Mouse (Mus musculus) E14TG2a.4 (cell line): Measurements from ENCODE around the gene Hmgn2.

ENCODE experiments used
- H3K27me3 ChIP-seq: 2 replicates; pipeline ENCODE4 v1.6.1; 2014; ENCODE audit warnings: low read length, control low read depth; ENCODE audit not compliant: insufficient read depth
- H3K36me3 ChIP-seq: 2 replicates; pipeline ENCODE4 v1.6.1; 2014; ENCODE audit warnings: low read length, control low read depth; ENCODE audit not compliant: insufficient read depth
- H3K4me1 ChIP-seq: replicated peaks from 2 replicates; pipeline ENCODE4 v1.6.1; 2014; ENCODE audit warnings: low read depth, low read length, control low read depth
- H3K4me3 ChIP-seq: replicated peaks from 2 replicates; pipeline ENCODE4 v1.5.1; 2014; ENCODE audit warnings: mild to moderate bottlenecking, low read length
- H3K9me3 ChIP-seq: 2 replicates; pipeline ENCODE4 v1.6.1; 2014; ENCODE audit warnings: low read length, control low read depth
- CTCF ChIP-seq: conservative IDR thresholded peaks from 2 replicates; pipeline ENCODE4 v1.5.1; 2014; ENCODE audit warnings: low read length
- NANOG ChIP-seq: IDR thresholded peaks from 2 replicates; pipeline ENCODE4 v1.6.1; 2014; ENCODE audit warnings: borderline replicate concordance, low read length, mixed read lengths
- POU5F1 ChIP-seq: IDR thresholded peaks from 2 replicates; pipeline ENCODE4 v1.6.1; 2014; ENCODE audit warnings: low read length, borderline replicate concordance

Hmgn2 gene

DNA sequence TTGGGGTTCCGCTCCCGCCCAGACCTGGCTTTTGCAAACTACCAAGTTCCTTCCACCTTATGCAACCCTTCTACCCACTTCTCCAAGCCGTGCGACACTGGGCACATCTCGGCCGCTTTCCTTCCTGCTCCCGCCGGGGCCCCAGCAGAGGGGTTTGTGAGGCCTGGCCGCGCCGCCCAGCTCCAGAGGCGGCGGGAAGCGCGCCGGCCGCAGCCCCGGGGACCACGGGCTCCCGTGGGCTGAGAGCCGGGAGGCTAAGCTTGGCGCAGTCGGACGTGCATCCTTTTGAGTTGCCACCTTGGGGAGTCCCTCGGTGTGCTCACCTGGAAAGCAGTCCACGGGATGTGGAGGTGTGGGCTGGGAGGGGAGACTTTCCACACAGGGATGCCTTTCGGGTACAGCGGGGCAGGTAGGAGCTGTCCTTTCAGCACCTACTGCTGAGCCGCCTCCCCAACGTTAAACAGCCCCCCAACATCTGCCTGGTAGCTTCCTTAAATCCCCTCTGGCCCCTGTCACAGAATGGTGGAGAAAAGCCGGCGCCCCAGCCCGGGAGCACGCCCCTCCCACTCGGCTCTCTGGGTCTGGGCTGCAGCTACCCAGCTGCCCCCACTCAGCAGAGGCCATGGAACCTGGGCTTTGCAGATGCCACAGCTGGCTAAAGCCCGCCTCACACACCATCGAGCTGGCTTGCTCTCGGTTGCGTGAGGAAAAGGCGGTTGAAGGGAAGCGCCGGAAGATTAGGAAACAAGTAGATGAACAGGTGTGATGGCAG lies at the start of gene Hmgn2:
TSS of gene Hmgn2 (minus strand) at position 501 of the 772 bp plus-strand sequence.
- TF ChIP-seq CTCF = no peak
- no peak for TF ChIP-seq POU5F1
- no peak for TF ChIP-seq NANOG
- peaks cover 64% of the 10 kb centered on the region for H3K36me3 ChIP-seq
- H3K27me3 ChIP-seq = no peaks in the 10 kb centered on the region
- no peaks in the 10 kb centered on the region for H3K9me3 ChIP-seq
- peaks cover 54% of the 10 kb centered on the region for H3K4me1 ChIP-seq
- H3K4me3 ChIP-seq = peak within 1 kb of the TSS; percentile 92

- no peaks in the 10 kb centered on the region for H3K9me3 ChIP-seq
- H3K36me3 ChIP-seq = peaks cover 38% of the 10 kb centered on the region
- peaks cover 56% of the 10 kb centered on the region for H3K4me1 ChIP-seq
- no peaks in the 10 kb centered on the region for H3K27me3 ChIP-seq
- TF ChIP-seq CTCF (no peak), POU5F1 (no peak), NANOG (no peak)
- H3K4me3 ChIP-seq = peak overlapping the region; percentile 95
Measured at GRCm38 (mm10) chr4:134017201-134017865, 48.9 kb upstream of the Hmgn2 start.

- Histone ChIP-seq H3K4me3 (peak overlapping the region; percentile 95), H3K9me3 (no peaks in the 10 kb centered on the region), H3K36me3 (peaks cover 38% of the 10 kb centered on the region), H3K4me1 (peaks cover 61% of the 10 kb centered on the region), H3K27me3 (no peaks in the 10 kb centered on the region)
- no peak for TF ChIP-seq NANOG
- no peak for TF ChIP-seq CTCF
- no peak for TF ChIP-seq POU5F1
Measured at GRCm38 (mm10) chr4:134016767-134017166, 48.3 kb upstream of the Hmgn2 start.

DNA sequence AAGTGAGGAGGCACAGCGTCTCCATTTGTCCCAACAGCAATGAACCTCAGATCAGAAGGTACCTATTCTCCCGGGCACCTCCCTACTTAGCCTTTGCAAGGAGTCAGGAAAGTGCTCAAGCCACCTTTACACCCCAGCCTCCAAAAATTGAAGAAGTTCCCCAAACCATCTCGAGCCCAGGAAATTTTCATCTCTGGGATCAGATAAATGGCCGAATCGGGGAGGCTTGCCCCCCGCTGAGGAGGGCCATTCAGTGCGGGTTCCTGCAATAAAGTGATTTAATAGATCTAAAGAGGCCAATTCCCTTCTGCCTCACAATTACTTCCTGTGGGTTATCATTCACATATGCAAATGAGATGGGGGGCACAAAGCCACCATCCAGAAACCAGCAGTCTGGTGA lies 47.8 kb upstream of the Hmgn2 start:
- Histone ChIP-seq H3K27me3 (no peaks in the 10 kb centered on the region), H3K36me3 (peaks cover 38% of the 10 kb centered on the region), H3K4me1 (peaks cover 67% of the 10 kb centered on the region), H3K9me3 (no peaks in the 10 kb centered on the region), H3K4me3 (peak overlapping the region; percentile 95)
- TF ChIP-seq POU5F1 (no peak), NANOG (no peak), CTCF (no peak)

GRCm38 (mm10) chr4:134012858-134013528 lies 44.5 kb upstream of the Hmgn2 start:
- no peak for TF ChIP-seq NANOG
- peak; percentile 36 for TF ChIP-seq CTCF
- no peak for TF ChIP-seq POU5F1
- H3K4me3 ChIP-seq = peak overlapping the region; percentile 71
- H3K4me1 ChIP-seq = peaks cover 82% of the 10 kb centered on the region
- peaks cover 59% of the 10 kb centered on the region for H3K36me3 ChIP-seq
- H3K9me3 ChIP-seq = no peaks in the 10 kb centered on the region
- no peaks in the 10 kb centered on the region for H3K27me3 ChIP-seq

DNA sequence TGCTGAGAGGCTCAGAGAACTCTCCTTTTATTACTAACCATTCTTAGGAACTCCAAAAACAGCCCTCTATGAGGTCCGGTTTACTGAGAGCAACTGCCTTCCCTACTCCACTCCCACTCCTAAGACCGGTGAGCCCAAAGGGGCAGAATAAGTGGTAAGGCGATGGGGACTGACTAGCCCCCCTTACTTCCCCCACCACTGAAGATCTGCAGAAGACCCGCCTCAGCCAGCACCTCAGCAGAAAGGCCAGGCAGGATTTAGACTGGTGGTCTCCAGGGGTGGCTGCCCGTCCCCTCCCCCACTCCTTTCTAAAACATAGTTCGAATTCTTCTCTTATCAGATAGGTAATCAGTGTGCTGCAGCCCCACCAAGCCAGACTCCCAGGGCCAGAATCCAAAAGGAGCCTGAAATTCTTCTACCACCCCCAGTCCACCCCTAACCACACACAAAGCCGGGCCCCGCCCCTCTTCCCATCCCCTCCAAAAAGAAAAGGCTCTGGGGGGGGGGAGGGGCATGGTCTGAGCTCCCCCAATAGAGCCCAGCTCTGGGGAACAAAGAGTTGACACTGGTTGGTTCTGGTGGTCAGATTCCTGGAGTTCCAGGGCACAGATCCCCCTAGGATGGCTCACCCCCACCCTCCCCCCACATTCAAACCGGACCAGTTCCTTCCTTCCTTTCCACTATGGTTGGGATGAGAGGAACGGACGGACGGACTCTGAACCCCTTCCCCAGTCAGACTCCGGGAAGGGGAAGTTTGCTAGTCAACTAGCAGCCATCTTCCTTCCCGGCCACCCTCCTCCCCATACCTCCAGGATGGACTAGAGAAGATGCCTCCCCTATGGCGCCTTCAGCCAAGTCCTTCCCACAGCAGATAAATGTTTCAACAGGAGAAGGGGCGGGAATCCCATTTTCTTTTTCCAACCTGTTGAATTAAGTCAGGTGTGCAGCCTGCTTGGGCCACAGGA lies 43.3 kb upstream of the Hmgn2 start:
- TF ChIP-seq NANOG (no peak), POU5F1 (no peak), CTCF (no peak)
- H3K4me3 ChIP-seq = peak overlapping the region; percentile 71
- no peaks in the 10 kb centered on the region for H3K27me3 ChIP-seq
- H3K9me3 ChIP-seq = no peaks in the 10 kb centered on the region
- peaks cover 67% of the 10 kb centered on the region for H3K36me3 ChIP-seq
- peaks cover 85% of the 10 kb centered on the region for H3K4me1 ChIP-seq

DNA sequence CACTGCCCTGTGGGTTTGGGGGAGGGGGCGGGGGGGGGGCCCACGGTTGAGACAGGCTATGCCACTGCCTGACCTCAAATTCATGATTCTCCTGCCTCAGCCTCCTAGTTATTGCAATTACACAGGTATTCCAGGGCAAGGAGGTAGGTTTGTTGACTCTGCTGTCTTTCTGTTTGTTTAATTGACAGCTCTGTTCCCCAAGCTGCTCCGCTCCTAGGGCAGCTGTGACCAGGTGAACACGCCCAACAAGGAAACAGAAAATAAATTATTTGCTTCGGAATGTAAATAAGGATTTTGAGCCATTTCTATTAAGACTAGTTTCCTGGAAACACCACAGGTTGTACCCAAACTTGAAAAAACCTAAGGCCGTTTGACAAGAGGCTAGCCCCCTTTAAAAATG lies 41.3 kb upstream of the Hmgn2 start:
- TF ChIP-seq POU5F1 (no peak), CTCF (no peak), NANOG (no peak)
- peaks cover 68% of the 10 kb centered on the region for H3K36me3 ChIP-seq
- peaks cover 83% of the 10 kb centered on the region for H3K4me1 ChIP-seq
- peak overlapping the region; percentile 71; the same call in 1 of the 2 replicates for H3K4me3 ChIP-seq
- no peaks in the 10 kb centered on the region for H3K9me3 ChIP-seq
- H3K27me3 ChIP-seq = no peaks in the 10 kb centered on the region
